Mouse (Mus musculus) hindbrain, embryonic 16.5 days (tissue): ENCODE results near the gene Mllt6. TPM values are rescaled to one million over a fixed set of nuclear protein-coding genes. Genes with fewer than 3 reads are reported as not detected.

Source experiments
- ATAC-seq: fragments of 200-750 bp; cut with Nextera tagmentation; 2 replicates; pipeline ENCODE4 v1.8.0; 2017; ENCODE audit warnings: moderate TSS enrichment, moderate library complexity
- H3K27ac ChIP-seq: fragments of 300-500 bp; sonication (generic); 2 replicates; pipeline ENCODE4 v1.5.1; 2014; ENCODE audit warnings: low read depth, mild to moderate bottlenecking, control low read depth, low read length, moderate library complexity
- H3K27me3 ChIP-seq: fragments of 300-500 bp; sonication (generic); replicated peaks from 2 replicates; pipeline ENCODE4 v1.6.1; 2014; ENCODE audit warnings: low read length; ENCODE audit not compliant: control insufficient read depth, insufficient read depth
- H3K36me3 ChIP-seq: fragments of 300-500 bp; sonication (generic); 2 replicates; pipeline ENCODE4 v1.6.1; 2014; ENCODE audit warnings: mild to moderate bottlenecking, low read length, moderate library complexity, mixed read lengths; ENCODE audit not compliant: control insufficient read depth, insufficient read depth
- H3K4me1 ChIP-seq: fragments of 300-500 bp; sonication (generic); 2 replicates; pipeline ENCODE4 v1.6.1; 2014; ENCODE audit warnings: low read depth, low read length; ENCODE audit not compliant: control insufficient read depth, insufficient read depth
- H3K4me2 ChIP-seq: fragments of 300-500 bp; sonication (generic); 2 replicates; pipeline ENCODE4 v1.6.1; 2014; ENCODE audit warnings: mild to moderate bottlenecking, low read length, control low read depth, moderate library complexity
- H3K4me3 ChIP-seq: fragments of 300-500 bp; sonication (generic); 2 replicates; pipeline ENCODE4 v1.5.1; 2014; ENCODE audit warnings: mild to moderate bottlenecking, low read length, control low read depth, moderate library complexity
- H3K9ac ChIP-seq: fragments of 300-500 bp; sonication (generic); 2 replicates; pipeline ENCODE4 v1.6.1; 2014; ENCODE audit warnings: low read depth, mild to moderate bottlenecking, control low read depth, low read length, moderate library complexity
- H3K9me3 ChIP-seq: fragments of 300-500 bp; sonication (generic); 2 replicates; pipeline ENCODE4 v1.6.1; 2014; ENCODE audit warnings: mild to moderate bottlenecking, low read length, moderate library complexity; ENCODE audit not compliant: control insufficient read depth
- WGBS: fragments of 180-500 bp; shearing (Covaris S2); extraction: QIAGEN DNeasy Blood & Tissue Kit; methylation state at CpG from one replicate; pipeline ENCODE4 v1.1.7; 2014; 5-methylcytosine and 5-hydroxymethylcytosine counted together
- polyA plus RNA-seq: library from polyadenylated mRNA; unstranded; fragments of >200 nt; fragmentation: Nextera tagmentation; extraction: Ambion mirVana; gene quantifications from 2 replicates; pipeline ENCODE4 v1.2.1, GENCODE M21; 2015

Gene Mllt6
- polyA plus RNA-seq, 1 experiment from 2014 or later, result 3.1 TPM

GRCm38 (mm10) chr11:97684063-97684680 lies 21.0 kb downstream of the Mllt6 start:
- Histone ChIP-seq H3K27me3 (no peaks in the 10 kb centered on the region), H3K4me3 (no peak overlapping the region), H3K36me3 (peaks cover 20% of the 10 kb centered on the region), H3K9ac (no peak overlapping the region), H3K4me1 (peaks cover 13% of the 10 kb centered on the region), H3K27ac (no peak overlapping the region), H3K9me3 (no peaks in the 10 kb centered on the region), H3K4me2 (no peak overlapping the region)
- no peak for ATAC-seq
- WGBS, result 87% methylated on average over 6 of the region's 6 CpGs

GRCm38 (mm10) chr11:97684766-97685165 lies 21.6 kb downstream of the Mllt6 start:
- H3K36me3 ChIP-seq, result peaks cover 21% of the 10 kb centered on the region
- H3K9ac ChIP-seq, result no peak overlapping the region
- no peak overlapping the region for H3K4me3 ChIP-seq
- H3K4me2 ChIP-seq, result no peak overlapping the region; the same call in 1 of the 2 replicates
- WGBS, result 47% methylated on average over 7 of the region's 7 CpGs
- no peak for ATAC-seq
- no peaks in the 10 kb centered on the region for H3K9me3 ChIP-seq
- H3K27me3 ChIP-seq, result no peaks in the 10 kb centered on the region
- peaks cover 13% of the 10 kb centered on the region for H3K4me1 ChIP-seq
- H3K27ac ChIP-seq, result no peak overlapping the region

DNA sequence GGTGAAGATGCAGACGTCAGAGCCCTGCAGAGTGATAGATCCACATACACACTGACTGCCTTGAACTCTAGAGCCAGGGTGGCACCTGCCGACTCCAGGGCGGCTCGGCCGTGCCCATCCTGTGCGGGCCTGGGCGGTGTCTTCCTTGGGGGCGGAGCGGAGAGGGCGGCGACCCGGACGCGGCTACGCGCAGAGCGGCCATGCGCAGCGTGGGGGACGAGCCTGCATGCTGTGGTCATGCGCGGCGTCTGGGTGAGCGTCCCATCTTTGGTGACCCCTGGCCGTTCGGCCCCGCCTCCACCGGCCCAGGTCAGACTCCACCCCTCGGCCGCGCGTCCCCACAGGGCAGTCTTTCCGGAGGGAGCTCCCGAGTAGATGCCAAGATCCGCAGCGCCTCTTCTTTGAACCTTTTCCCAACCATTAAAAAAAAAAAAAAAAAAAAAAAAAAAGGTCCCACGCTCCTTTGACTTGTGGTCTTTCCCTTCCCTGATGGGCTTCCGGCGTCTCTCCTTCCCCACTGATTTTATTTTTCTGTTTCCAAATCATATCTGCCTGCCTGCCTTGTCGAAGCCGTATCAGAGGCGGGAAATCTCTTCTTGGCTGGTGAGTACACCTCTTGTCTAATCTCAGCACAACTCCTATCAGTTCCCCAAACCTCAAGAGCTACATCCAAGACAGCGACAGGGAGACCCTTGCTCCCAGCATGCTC lies 22.6 kb downstream of the Mllt6 start, which contains the start of gene Cisd3:
TSS of gene Cisd3 (plus strand) at position 214 of the 709 bp plus-strand sequence.
- H3K4me2 ChIP-seq, result peak within 1 kb of the TSS; percentile 95
- H3K9ac ChIP-seq, result peak within 1 kb of the TSS; percentile 70
- peaks cover 10% of the 10 kb centered on the region for H3K4me1 ChIP-seq
- H3K27ac ChIP-seq, result peak within 1 kb of the TSS; percentile 54; the same call in 1 of the 2 replicates
- peak; percentile 73 for ATAC-seq
- H3K9me3 ChIP-seq, result no peaks in the 10 kb centered on the region
- H3K4me3 ChIP-seq, result peak within 1 kb of the TSS; percentile 50
- under 1% methylated on average over 43 of the region's 43 CpGs for WGBS
- H3K36me3 ChIP-seq, result peaks cover 26% of the 10 kb centered on the region
- no peaks in the 10 kb centered on the region for H3K27me3 ChIP-seq

- Histone ChIP-seq H3K9me3 (no peaks in the 10 kb centered on the region), H3K4me2 (peak overlapping the region; percentile 95), H3K27ac (no peak overlapping the region), H3K36me3 (peaks cover 30% of the 10 kb centered on the region), H3K4me3 (peak overlapping the region; percentile 50), H3K4me1 (peaks cover 9% of the 10 kb centered on the region), H3K27me3 (no peaks in the 10 kb centered on the region), H3K9ac (peak overlapping the region; percentile 70)
- ATAC-seq, result no peak
- 70% methylated on average over 11 of the region's 11 CpGs for WGBS
Observed at GRCm38 (mm10) chr11:97686322-97686908, 23.2 kb downstream of the Mllt6 start.

DNA sequence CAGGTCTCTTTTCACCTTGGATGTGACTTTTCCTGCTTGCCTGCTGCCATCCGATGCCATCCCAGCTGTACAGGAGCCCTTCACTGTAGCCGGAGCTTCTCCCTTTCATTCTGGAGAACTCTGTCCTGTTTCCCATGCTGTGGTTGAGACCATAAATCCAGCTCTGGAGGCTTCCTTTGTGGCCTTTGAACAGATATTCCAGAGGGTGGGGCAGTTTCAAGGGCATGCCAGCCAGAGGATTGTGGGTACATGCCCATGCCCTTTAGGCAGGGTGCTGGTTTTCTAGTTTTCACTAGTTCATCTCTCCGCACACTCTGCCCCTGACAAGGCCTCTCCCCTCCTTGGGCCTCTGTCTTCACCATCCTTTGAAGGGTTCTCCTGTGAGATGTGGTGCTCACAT lies 23.8 kb downstream of the Mllt6 start:
- no peak for ATAC-seq
- Histone ChIP-seq H3K4me1 (peaks cover 9% of the 10 kb centered on the region), H3K27me3 (no peaks in the 10 kb centered on the region), H3K9ac (no peak overlapping the region; the same call in 1 of the 2 replicates), H3K27ac (no peak overlapping the region), H3K4me3 (no peak overlapping the region), H3K36me3 (peaks cover 31% of the 10 kb centered on the region), H3K9me3 (no peaks in the 10 kb centered on the region), H3K4me2 (no peak overlapping the region)
- WGBS, result 90% methylated on average over 3 of the region's 3 CpGs

DNA sequence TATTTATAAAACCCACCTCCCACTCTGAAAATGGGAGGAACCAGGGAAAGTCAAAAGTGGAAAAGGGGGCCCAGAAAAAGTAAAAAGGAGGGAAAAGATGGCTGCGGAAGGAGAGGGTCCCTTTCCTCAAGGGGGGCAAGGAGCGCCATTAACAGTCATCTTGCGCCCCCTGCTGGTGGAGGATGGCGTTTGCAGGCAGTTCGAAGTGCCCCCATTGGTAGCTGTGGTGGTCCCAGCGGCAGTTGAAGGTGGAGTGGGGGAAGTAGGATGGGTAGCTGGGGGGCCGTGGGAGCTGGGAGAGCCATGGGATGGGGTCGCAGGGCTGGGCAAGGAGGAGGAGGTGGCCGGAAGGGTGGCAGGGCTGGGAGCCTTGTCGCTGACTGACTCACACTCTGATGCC lies 26.6 kb downstream of the Mllt6 start:
- Histone ChIP-seq H3K27ac (no peak overlapping the region), H3K4me1 (peaks cover 20% of the 10 kb centered on the region), H3K4me2 (no peak overlapping the region), H3K36me3 (peaks cover 29% of the 10 kb centered on the region), H3K9me3 (no peaks in the 10 kb centered on the region), H3K4me3 (no peak overlapping the region), H3K9ac (no peak overlapping the region), H3K27me3 (no peaks in the 10 kb centered on the region)
- 23% methylated on average over 10 of the region's 10 CpGs for WGBS
- ATAC-seq, result no peak

GRCm38 (mm10) chr11:97694435-97694834 lies 31.2 kb downstream of the Mllt6 start:
- H3K9me3 ChIP-seq, result no peaks in the 10 kb centered on the region
- no peak for ATAC-seq
- no peaks in the 10 kb centered on the region for H3K27me3 ChIP-seq
- peak overlapping the region; percentile 45 for H3K27ac ChIP-seq
- no peak overlapping the region for H3K4me3 ChIP-seq
- H3K9ac ChIP-seq, result 0 out of 2 replicates have a peak overlapping the region, but pooled peaks have one; percentile 24
- WGBS, result 61% methylated on average over 4 of the region's 4 CpGs
- peaks cover 43% of the 10 kb centered on the region for H3K4me1 ChIP-seq
- peaks cover 24% of the 10 kb centered on the region for H3K36me3 ChIP-seq
- peak overlapping the region; percentile 52 for H3K4me2 ChIP-seq

DNA sequence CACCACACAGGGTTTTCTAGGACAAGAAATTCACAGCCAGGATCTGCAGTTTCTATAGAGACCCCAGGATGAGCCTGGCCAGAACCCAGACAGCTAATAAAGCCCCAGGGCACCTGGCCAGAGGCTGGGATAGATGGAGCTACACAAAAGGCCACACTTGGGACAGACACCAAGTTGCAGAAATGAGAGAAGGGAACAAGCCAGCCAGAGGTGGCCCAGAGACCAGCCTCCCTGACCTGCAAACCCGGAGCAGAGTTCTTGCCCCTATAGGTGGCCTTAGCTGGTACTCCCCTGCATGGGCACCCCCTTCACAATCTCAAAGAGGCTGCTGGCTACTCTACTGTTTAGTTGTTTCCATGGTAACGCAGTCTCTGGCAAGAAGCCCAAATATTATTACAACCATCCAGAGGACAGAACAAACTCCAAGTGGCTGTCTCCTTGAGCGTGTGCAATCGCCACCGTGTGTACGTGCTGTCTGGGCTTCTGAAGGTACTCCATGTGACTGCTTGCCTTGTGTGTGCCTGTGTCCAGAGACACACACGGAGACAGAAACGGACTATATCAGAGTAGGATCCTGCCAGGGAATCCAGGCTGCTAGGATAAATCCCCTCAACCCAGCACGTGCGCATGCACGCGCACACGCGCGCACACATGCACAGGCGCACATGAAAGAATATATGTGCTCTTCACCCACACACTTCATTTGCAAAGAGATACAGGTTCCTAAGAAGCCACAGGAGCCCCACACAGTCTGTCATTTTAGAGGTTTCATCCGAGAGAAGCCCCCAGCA lies 31.9 kb downstream of the Mllt6 start:
- Histone ChIP-seq H3K9me3 (no peaks in the 10 kb centered on the region), H3K9ac (peak overlapping the region; percentile 24; the same call in 1 of the 2 replicates), H3K4me2 (peak overlapping the region; percentile 52), H3K36me3 (peaks cover 18% of the 10 kb centered on the region), H3K27ac (peak overlapping the region; percentile 60), H3K27me3 (no peaks in the 10 kb centered on the region), H3K4me3 (peak overlapping the region; percentile 12), H3K4me1 (peaks cover 43% of the 10 kb centered on the region)
- peak; percentile 26; the same call in 1 of the 2 replicates for ATAC-seq
- 29% methylated on average over 17 of the region's 17 CpGs for WGBS
